In genomic region chr3:89396654-89397005, GRCm38 (mm10) we compare ENCODE assay signal across 8 mouse cellular contexts. TPM values are rescaled to one million over a fixed set of nuclear protein-coding genes. Genes with fewer than 3 reads are reported as not detected.
DNase-seq lines count a peak whose midpoint lies in the region; ATAC-seq and TF ChIP-seq lines count a peak whose summit lies in the region.

No protein-coding gene starts in this region.

- TF ChIP-seq POLR2A in testis, adult 2 months (IDR thresholded peaks at IDR 0.05; ENCODE audit: control insufficient read depth, low read depth, low read length): no peak

- no peaks in the 10 kb centered on the region for H3K36me3 ChIP-seq in testis, adult 2 months (ENCODE audit: control insufficient read depth, insufficient read depth, low read length)
- no peaks in the 10 kb centered on the region for H3K36me3 ChIP-seq in liver, embryonic 14.5 days (replicated peaks; ENCODE audit: control insufficient read depth, insufficient read depth, low read depth)

- peak overlapping the region; percentile 82 for H3K4me3 ChIP-seq in gastrocnemius, adult 2 months
- no peak overlapping the region for H3K4me3 ChIP-seq in testis, adult 2 months (ENCODE audit: control insufficient read depth, low read depth, low read length)
- peak overlapping the region in 1 of 2 experiments; percentile 61; a peak in 2 of 4 replicates for H3K4me3 ChIP-seq in liver, embryonic 14.5 days (ENCODE audit: insufficient read depth in 1 of 2, low read depth in 2 of 2, low read length in 2 of 2)

- no peaks in the 10 kb centered on the region for H3K27me3 ChIP-seq in testis, adult 2 months (ENCODE audit: control insufficient read depth, insufficient read depth, low read length)
- peaks cover 17% of the 10 kb centered on the region for H3K27me3 ChIP-seq in liver, embryonic 14.5 days (ENCODE audit: control insufficient read depth, insufficient read depth, low read length)

- TF ChIP-seq EP300 in liver, embryonic 14.5 days (IDR thresholded peaks at IDR 0.05; ENCODE audit: low read depth): no peak

- no peak for ATAC-seq in liver, embryonic 14.5 days (ENCODE audit: insufficient read depth)
- ATAC-seq in cerebellum, adult (ENCODE audit: insufficient number of reproducible peaks, low FRiP score, low TSS enrichment): no peak

- no peak for TF ChIP-seq CTCF in gastrocnemius, adult 2 months (IDR thresholded peaks at IDR 0.05)
- no peak for TF ChIP-seq CTCF in testis, adult 2 months (IDR thresholded peaks at IDR 0.05; ENCODE audit: control insufficient read depth, insufficient read depth, insufficient replicate concordance, low read depth, low read length)
- no peak for TF ChIP-seq CTCF in liver, embryonic 14.5 days (IDR thresholded peaks at IDR 0.05; ENCODE audit: low read depth)

- H3K9me3 ChIP-seq in liver, embryonic 14.5 days (ENCODE audit: control insufficient read depth, low read length): no peaks in the 10 kb centered on the region

- DNase-seq in gastrocnemius, adult 2 months: no peak
- no peak for DNase-seq in gastrocnemius, adult 18-20 months (ENCODE audit: low spot score)
- no peak for DNase-seq in testis, postnatal 14 days (ENCODE audit: low spot score)
- no peak for DNase-seq in liver, embryonic 14.5 days (ENCODE audit: low read depth in 3 of 3, low spot score in 3 of 3)
- DNase-seq in ovary, adult 18-20 months (ENCODE audit: low spot score): no peak
- no peak for DNase-seq in adrenal gland, adult 8-10 months

- peak overlapping the region; percentile 98 for H3K4me2 ChIP-seq in liver, embryonic 14.5 days (ENCODE audit: low read depth)

- H3K9ac ChIP-seq in liver, embryonic 14.5 days (replicated peaks): peak overlapping the region; percentile 66

- intact Hi-C loops in gastrocnemius, adult 2 months (cut with DNase I): loop anchor here (2.0 to 5.0 kb wide), 2 partner anchors 14 to 91 kb away; partner anchors contain the start of gene Flad1

- H3K4me1 ChIP-seq in testis, adult 2 months (ENCODE audit: control insufficient read depth, insufficient read depth, low read length): peaks cover 17% of the 10 kb centered on the region
- H3K4me1 ChIP-seq in liver, embryonic 14.5 days (replicated peaks; ENCODE audit: control insufficient read depth in 2 of 2, insufficient read depth in 2 of 2, low read length in 1 of 2): peaks cover 9 to 16% of the 10 kb centered on the region in 2 experiments

- peak overlapping the region; percentile 95 for H3K27ac ChIP-seq in gastrocnemius, adult 2 months
- H3K27ac ChIP-seq in testis, adult 2 months (ENCODE audit: control insufficient read depth, insufficient read depth, low read depth, low read length): 0 out of 2 replicates have a peak overlapping the region, but pooled peaks have one; percentile 25
- H3K27ac ChIP-seq in liver, embryonic 14.5 days: no peak overlapping the region

- WGBS in liver, embryonic 14.5 days (ENCODE audit: insufficient replicate concordance): under 1% methylated on average over 4 of the region's 4 CpGs

RNA-seq across cellular contexts. Expression of gene Zbtb7b, which starts 2.1 kb away (rescaled TPM):
- total RNA-seq in gastrocnemius, adult 2 months (2021): 10 to 100 TPM; 22.8 to 33.3 TPM
- total RNA-seq in gastrocnemius, adult 18-20 months (2021): 10 to 100 TPM; 26.4 to 28.3 TPM
- polyA plus RNA-seq in testis, adult 2 months (2012; rRNA removed): 4.4 and 5.9 TPM in 2 replicates
- 5.4 and 6.9 TPM in 2 replicates for polyA plus RNA-seq in liver, embryonic 14.5 days (2012; rRNA removed)
- 0.95 and 1.2 TPM in 2 replicates for polyA plus RNA-seq in liver, embryonic 14.5 days (2014; fragmentation: Nextera tagmentation; extraction: Ambion mirVana)
- total RNA-seq in adrenal gland, adult 8-10 months (2022): 10 to 100 TPM; 59.9 to 98.9 (median 77.9) TPM

RNA-seq across cellular contexts. Expression of gene Lenep, which starts 6.0 kb away (rescaled TPM):
- total RNA-seq in gastrocnemius, adult 2 months (2021): 1 to 10 TPM in 1 of 2 experiments, under 1 TPM in 1; 0.41 to 2.1 TPM
- under 1 TPM in 1 of 2 experiments, not detected in 1; 0.59 TPM for total RNA-seq in gastrocnemius, adult 18-20 months (2021)
- polyA plus RNA-seq in testis, adult 2 months (2012; rRNA removed): not detected in 2 replicates
- polyA plus RNA-seq in liver, embryonic 14.5 days (2012; rRNA removed): 0.75 and 0.76 TPM in 2 replicates
- not detected in 2 replicates for polyA plus RNA-seq in liver, embryonic 14.5 days (2014; fragmentation: Nextera tagmentation; extraction: Ambion mirVana)
- total RNA-seq in adrenal gland, adult 8-10 months (2022): 1 to 10 TPM in 2 of 4 experiments, under 1 TPM in 1, not detected in 1; 0.22 to 3.1 (median 1.3) TPM

RNA-seq across cellular contexts. Expression of gene Flad1, which starts 15.0 kb away (rescaled TPM):
- total RNA-seq in gastrocnemius, adult 2 months (2021): 10 to 100 TPM; 40.8 to 56.4 TPM
- 10 to 100 TPM; 45.2 to 51.6 TPM for total RNA-seq in gastrocnemius, adult 18-20 months (2021)
- 67.6 and 71.8 TPM in 2 replicates for polyA plus RNA-seq in testis, adult 2 months (2012; rRNA removed)
- 8.7 and 9.2 TPM in 2 replicates for polyA plus RNA-seq in liver, embryonic 14.5 days (2012; rRNA removed)
- 13.0 and 13.2 TPM in 2 replicates for polyA plus RNA-seq in liver, embryonic 14.5 days (2014; fragmentation: Nextera tagmentation; extraction: Ambion mirVana)
- total RNA-seq in adrenal gland, adult 8-10 months (2022): 10 to 100 TPM; 25.7 to 39.9 (median 33.0) TPM

RNA-seq across cellular contexts. Expression of gene Cks1b, which starts 21.6 kb away (rescaled TPM):
- 1 to 10 TPM; 1.8 to 2.5 TPM for total RNA-seq in gastrocnemius, adult 2 months (2021)
- 1 to 10 TPM; 2.2 to 2.7 TPM for total RNA-seq in gastrocnemius, adult 18-20 months (2021)
- polyA plus RNA-seq in testis, adult 2 months (2012; rRNA removed): 14.7 and 16.5 TPM in 2 replicates
- polyA plus RNA-seq in liver, embryonic 14.5 days (2012; rRNA removed): 133 and 172 TPM in 2 replicates
- 288 and 295 TPM in 2 replicates for polyA plus RNA-seq in liver, embryonic 14.5 days (2014; fragmentation: Nextera tagmentation; extraction: Ambion mirVana)
- total RNA-seq in adrenal gland, adult 8-10 months (2022): 10 to 100 TPM; 20.3 to 33.2 (median 27.4) TPM

RNA-seq across cellular contexts. Expression of gene Shc1, which starts 21.6 kb away (rescaled TPM):
- 10 to 100 TPM; 15.0 to 17.2 TPM for total RNA-seq in gastrocnemius, adult 2 months (2021)
- total RNA-seq in gastrocnemius, adult 18-20 months (2021): 10 to 100 TPM; 14.7 to 19.1 TPM
- polyA plus RNA-seq in testis, adult 2 months (2012; rRNA removed): 15.7 and 17.3 TPM in 2 replicates
- polyA plus RNA-seq in liver, embryonic 14.5 days (2012; rRNA removed): 36.9 and 38.8 TPM in 2 replicates
- polyA plus RNA-seq in liver, embryonic 14.5 days (2014; fragmentation: Nextera tagmentation; extraction: Ambion mirVana): 27.5 and 30.6 TPM in 2 replicates
- total RNA-seq in adrenal gland, adult 8-10 months (2022): 100 to 1,000 TPM; 108 to 136 (median 122) TPM
